Mouse (Mus musculus): Measurements from ENCODE around the gene Grk6.

Gene Grk6

GRCm38 (mm10) chr13:55464027-55464884 lies 19.4 kb downstream of the Grk6 start, which contains the start of gene Prr7:
TSS of gene Prr7 (plus strand) at chr13:55464267.
- DNase-seq (ENCODE audit: low spot score) = peak; percentile 57

DNA sequence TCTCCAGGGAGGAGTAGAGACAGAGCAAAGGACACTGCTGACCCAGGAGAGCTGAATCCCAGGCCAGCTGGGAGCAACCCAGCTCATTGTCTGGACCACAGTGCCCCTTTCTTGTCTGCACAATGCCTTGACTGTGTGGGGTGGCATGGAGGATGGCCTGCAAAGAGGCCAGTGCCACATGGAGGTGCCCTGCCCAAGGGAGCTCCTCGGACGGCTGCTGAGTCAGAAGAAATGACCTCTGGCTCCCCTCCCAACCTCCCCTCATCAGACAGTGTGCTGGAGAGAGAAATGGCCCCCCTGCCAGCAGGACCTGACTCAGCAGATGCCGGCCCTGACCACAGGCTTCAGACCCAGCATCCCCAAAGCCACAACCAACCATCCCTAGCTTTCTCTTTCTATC lies 20.3 kb downstream of the Grk6 start:
- no peak for DNase-seq (ENCODE audit: low spot score)

- DNase-seq (ENCODE audit: low spot score) = no peak
Measured at GRCm38 (mm10) chr13:55465830-55466440, 21.1 kb downstream of the Grk6 start.

GRCm38 (mm10) chr13:55468851-55469560 lies 24.1 kb downstream of the Grk6 start:
- DNase-seq (ENCODE audit: low spot score) = no peak

- DNase-seq (ENCODE audit: low spot score) = no peak
Measured at GRCm38 (mm10) chr13:55470372-55470771, 25.5 kb downstream of the Grk6 start.

GRCm38 (mm10) chr13:55471156-55471818 lies 26.4 kb downstream of the Grk6 start:
- peak; percentile 84 for DNase-seq (ENCODE audit: low spot score)

DNA sequence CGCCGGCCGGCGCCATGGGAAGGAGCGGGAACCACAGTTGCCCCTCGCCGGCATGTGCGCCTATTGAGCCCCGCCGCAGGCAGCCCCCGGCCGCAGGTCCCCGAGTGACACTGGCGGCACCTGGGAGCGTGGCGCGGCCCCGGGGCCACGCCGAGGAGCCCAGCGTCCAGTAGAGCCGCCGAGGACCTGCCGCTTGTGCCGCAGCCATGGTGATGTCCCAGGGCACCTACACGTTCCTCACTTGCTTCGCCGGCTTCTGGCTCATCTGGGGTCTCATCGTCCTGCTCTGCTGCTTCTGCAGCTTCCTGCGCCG lies 26.9 kb downstream of the Grk6 start:
- no peak for DNase-seq (ENCODE audit: low spot score)

DNA sequence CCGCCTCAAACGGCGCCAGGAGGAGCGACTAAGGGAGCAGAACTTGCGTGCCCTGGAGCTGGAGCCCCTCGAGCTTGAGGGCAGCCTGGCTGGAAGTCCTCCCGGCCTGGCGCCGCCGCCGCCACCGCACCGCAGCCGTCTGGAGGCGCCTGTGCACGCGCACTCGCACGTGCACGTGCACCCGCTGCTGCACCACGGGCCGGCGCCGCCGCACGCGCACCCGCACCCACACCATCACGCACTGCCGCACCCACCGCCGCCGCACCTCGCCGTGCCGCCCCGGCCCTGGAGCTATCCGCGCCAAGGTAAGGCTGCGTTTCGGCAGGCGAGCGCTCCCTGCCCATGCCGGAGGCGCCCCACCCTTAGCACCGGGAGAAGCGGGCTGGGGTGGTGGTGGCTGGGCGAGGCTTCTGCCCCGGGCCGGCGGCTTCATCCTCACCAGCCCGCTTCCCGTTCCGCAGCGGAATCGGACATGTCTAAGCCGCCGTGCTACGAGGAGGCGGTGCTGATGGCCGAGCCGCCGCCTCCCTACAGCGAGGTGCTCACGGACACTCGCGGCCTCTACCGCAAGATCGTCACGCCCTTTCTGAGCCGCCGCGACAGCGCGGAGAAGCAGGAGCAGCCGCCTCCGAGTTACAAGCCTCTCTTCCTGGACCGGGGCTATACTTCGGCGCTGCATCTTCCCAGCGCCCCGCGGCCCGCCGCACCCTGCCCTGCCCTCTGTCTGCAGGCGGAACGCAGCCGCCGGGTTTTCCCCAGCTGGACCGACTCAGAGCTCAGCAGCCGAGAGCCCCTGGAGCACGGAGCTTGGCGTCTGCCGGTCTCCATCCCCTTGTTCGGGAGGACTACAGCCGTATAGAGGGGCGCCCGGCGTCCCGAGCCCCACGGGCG lies 27.5 kb downstream of the Grk6 start:
- peak; percentile 58 for DNase-seq (ENCODE audit: low spot score)

GRCm38 (mm10) chr13:55473076-55473831 lies 28.4 kb downstream of the Grk6 start:
- DNase-seq (ENCODE audit: low spot score) = no peak

DNA sequence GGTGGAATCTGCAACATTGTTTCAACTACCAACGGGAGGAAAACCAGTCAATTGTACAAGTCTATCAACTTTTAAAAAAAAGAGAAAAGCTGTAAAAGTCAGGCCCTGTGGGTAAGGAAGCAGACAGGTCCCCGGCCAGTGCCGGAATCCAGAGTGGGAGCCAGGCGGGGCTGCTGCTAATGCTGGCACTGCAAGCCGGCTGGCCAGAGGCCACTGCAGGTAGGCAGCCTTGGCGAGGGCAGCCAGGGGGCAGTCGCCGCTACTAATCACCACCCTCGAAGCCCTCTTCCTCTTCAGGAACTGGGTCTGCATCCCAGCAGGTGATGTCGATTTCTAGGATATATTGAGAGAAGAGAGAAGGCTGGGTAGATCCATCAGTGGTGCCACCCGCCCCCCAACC lies 29.1 kb downstream of the Grk6 start:
- DNase-seq (ENCODE audit: low spot score) = no peak

DNA sequence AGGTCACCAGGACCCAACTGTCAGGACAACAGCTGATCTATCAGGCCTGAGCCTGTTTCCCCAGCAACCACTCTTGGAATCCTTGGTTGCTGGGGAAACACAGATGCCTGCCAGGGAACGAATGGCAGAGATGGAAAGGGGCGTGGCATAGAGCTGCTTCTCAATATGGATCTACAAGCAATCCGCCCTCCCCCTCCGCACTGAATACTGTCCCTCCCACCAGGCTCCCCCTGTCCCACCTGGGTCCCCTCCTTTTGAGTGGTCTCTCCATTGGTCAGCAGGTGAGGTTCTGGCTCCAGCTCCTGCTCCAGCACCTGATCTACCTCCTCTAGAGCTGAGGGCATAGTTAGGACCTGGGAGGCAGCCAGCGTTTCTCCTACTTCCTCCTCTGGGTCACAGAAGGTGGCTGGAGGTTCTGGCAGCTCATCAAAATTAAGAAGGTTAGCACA lies 29.8 kb downstream of the Grk6 start:
- DNase-seq (ENCODE audit: low spot score) = no peak

DNA sequence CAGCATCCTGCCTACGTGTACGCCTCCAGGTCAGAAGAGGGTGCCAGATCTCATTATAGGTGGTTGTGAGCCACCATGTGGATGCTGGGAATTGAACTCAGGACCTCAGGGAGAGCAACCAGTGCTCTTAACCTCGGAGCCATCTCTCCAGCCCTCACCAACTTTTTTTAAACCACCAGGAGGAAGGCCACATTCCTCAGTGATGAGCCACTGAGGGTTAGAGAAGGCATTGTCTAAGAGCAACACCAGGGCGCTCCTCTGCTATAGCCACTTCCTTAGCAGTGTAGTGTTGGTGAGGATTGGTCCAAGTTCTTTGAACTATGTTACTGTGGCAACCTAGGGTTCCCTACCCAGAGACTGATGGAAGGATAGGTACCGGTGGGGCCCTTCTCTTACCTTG lies 30.9 kb downstream of the Grk6 start:
- no peak for DNase-seq (ENCODE audit: low spot score)

- no peak for DNase-seq (ENCODE audit: low spot score)
Measured at GRCm38 (mm10) chr13:55476256-55476655, 31.4 kb downstream of the Grk6 start.

DNA sequence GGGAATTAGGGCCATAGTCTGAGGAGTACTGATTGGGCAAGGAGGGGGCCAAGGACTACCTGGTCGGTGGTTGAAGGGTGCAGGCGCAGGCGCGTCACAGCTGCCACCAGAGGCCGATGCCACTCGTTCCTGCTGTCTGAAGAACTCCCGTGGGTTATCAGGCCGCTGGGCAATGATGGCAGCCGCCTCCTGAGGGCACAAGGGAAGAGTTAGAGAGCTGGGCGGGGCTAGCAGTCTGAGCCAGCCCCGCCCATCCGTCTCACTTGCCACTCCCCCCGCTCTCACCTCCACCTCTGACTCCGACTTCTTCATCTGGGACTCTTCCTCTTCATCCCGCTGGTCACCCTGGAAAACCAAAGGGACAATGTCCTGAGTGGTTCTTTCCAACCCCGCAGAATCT lies 32.6 kb downstream of the Grk6 start:
- DNase-seq (ENCODE audit: low spot score) = no peak

- DNase-seq (ENCODE audit: low spot score) = no peak
Measured at GRCm38 (mm10) chr13:55478036-55478435, 33.2 kb downstream of the Grk6 start.

- DNase-seq (ENCODE audit: low spot score) = no peak
Measured at GRCm38 (mm10) chr13:55479008-55479407, 34.1 kb downstream of the Grk6 start.

DNA sequence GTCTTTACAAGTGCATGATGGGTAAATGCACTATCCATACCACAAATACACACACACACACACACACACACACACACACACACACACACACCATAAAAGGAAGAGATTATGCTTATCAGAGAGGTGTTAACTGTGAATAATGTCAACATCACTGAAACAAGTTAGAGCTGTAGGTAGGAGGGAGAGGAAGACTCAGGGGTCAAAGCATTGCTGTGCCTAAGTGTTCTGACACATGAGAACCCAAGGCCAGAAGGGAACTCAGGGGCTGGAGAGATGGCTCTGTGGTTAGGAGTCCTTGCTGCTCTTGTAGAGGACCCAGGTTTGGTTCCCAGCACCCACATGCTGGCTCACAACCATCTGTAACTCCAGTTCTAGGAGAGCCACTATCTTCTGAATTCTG lies 35.1 kb downstream of the Grk6 start:
- no peak for DNase-seq (ENCODE audit: low spot score)

DNA sequence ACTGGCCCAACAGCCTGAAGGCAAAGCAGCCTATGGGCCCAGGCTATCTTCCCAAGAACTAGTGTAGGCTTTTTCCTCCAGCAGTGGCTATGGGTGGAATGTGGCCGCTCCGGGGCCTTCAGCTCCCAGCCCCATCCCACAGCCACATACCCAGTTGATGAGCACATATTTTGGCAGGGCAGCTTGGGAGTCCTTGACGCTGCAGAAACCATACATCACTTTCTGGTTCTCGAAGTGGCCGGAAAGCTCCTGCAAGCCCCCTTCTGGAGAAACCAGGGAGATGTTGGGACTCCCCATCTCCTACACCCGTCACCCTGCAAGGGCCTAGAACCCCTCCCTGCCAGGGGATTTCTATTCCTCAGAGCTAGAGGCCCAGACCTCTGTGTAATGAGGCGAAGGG lies 37.7 kb downstream of the Grk6 start:
- no peak for DNase-seq (ENCODE audit: low spot score)

DNA sequence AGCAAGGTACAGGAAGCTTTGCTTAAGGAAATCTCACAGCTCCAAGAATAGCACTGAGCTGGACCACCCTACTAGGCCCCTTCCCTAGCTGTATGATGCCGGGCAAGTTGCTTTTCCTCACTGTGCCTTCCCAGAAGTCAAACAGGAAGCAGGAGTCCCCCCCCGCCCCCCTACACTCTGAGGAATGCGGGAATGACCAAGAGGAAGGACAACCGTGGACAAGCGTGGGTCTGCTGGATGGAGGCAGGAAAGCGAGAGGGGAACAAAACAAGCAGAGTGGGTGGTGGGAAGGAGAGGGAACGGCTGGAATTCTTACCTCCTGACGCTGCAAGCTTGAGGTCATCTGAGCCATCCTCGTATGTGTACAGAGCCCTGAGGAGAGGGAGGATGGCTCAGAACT lies 38.2 kb downstream of the Grk6 start:
- no peak for DNase-seq (ENCODE audit: low spot score)

DNA sequence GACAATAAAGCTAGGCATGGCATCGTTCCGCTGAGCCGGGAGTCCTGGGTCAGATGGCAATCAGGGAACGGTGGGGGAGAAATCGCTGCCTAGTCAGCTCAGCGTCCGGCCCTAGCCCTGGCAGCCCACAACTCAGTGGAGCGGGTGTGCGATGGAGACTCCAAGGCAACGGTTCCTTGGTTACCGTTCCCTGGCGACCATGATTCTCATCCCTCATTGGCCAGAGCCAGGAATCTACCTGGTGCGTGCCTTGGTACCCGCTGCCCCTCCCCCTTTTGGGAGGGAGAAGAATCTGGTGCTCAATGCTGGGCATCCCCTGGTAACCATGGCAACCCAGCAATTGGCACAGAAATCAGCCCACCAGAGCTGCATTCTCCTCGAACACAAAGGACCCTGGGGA lies 38.7 kb downstream of the Grk6 start:
- DNase-seq (ENCODE audit: low spot score) = no peak

All from yolk sac, embryonic 10.5 days (tissue).